Mouse (Mus musculus) testis, adult 2 months (tissue): ENCODE measurements around the gene Slc33a1.

Experiments
- CTCF ChIP-seq: fragments of 200-500 bp; IDR thresholded peaks from 2 replicates; pipeline ENCODE4 v1.5.1; 2012; ENCODE audit warnings: low read depth, mild to moderate bottlenecking, inconsistent platforms, low read length, moderate library complexity; ENCODE audit not compliant: control insufficient read depth, insufficient read depth, insufficient replicate concordance
- POLR2A ChIP-seq: fragments of 200-500 bp; IDR thresholded peaks from 2 replicates; pipeline ENCODE4 v1.6.1; 2012; ENCODE audit warnings: low read depth, mild to moderate bottlenecking, inconsistent platforms, low read length, moderate library complexity; ENCODE audit not compliant: control insufficient read depth

DNA sequence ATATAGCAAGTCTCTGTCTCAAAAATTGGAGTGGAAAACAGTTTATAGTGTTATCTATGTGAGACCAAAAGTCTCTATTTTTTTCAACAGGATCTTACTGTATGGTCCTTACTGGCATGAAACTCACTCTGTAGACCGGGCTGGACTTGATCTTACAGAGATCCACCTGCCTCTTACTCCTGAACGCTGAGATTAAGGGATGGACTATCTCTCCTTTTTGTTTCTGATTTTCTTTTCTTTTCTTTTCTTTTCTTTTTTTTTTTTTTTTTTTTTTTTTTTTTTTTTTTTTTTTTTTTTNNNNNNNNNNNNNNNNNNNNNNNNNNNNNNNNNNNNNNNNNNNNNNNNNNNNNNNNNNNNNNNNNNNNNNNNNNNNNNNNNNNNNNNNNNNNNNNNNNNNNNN lies 1.4 kb upstream of the Slc33a1 start:
- TF ChIP-seq CTCF (no peak), POLR2A (no peak)
